Mouse (Mus musculus) liver, postnatal 0 days (tissue): Measurements from ENCODE around the gene Ift172. TPM values are rescaled to one million over a fixed set of nuclear protein-coding genes. Genes with fewer than 3 reads are reported as not detected.

ENCODE experiments used
- ATAC-seq: fragments of 200-750 bp; cut with Nextera tagmentation; 2 replicates; pipeline ENCODE4 v1.8.0; 2017; ENCODE audit warnings: mild to moderate bottlenecking, moderate library complexity
- DNase-seq: peaks from one replicate; pipeline ENCODE4 v3.0.0-alpha.2; 2016
- H3K27ac ChIP-seq: fragments of 300-500 bp; sonication (generic); 2 replicates; pipeline ENCODE4 v1.5.1; 2014; ENCODE audit warnings: antibody characterized with exemption, moderate library complexity, mild to moderate bottlenecking, low read depth
- H3K27me3 ChIP-seq: fragments of 300-500 bp; sonication (generic); 2 replicates; pipeline ENCODE4 v1.6.1; 2014; ENCODE audit warnings: low read length, control low read depth, mixed read lengths; ENCODE audit not compliant: insufficient read depth
- H3K36me3 ChIP-seq: fragments of 300-500 bp; sonication (generic); replicated peaks from 2 replicates; pipeline ENCODE4 v1.6.1; 2014; ENCODE audit warnings: mild to moderate bottlenecking, control low read depth, low read length, moderate library complexity, mixed read lengths; ENCODE audit not compliant: insufficient read depth
- H3K4me1 ChIP-seq: fragments of 300-500 bp; sonication (generic); 2 replicates; pipeline ENCODE4 v1.6.1; 2014; ENCODE audit warnings: antibody characterized with exemption, mild to moderate bottlenecking, control low read depth; ENCODE audit not compliant: insufficient read depth
- H3K4me2 ChIP-seq: fragments of 300-500 bp; sonication (generic); 2 replicates; pipeline ENCODE4 v1.6.1; 2014; ENCODE audit warnings: low read depth, mild to moderate bottlenecking, low read length, moderate library complexity, mixed read lengths
- H3K4me3 ChIP-seq: fragments of 300-500 bp; sonication (generic); 2 replicates; pipeline ENCODE4 v1.5.1; 2014; ENCODE audit warnings: low read depth, low read length
- H3K9ac ChIP-seq: fragments of 300-500 bp; sonication (generic); replicated peaks from 2 replicates; pipeline ENCODE4 v1.6.1; 2014; ENCODE audit warnings: mild to moderate bottlenecking, moderate library complexity
- H3K9me3 ChIP-seq: fragments of 300-500 bp; sonication (generic); 2 replicates; pipeline ENCODE4 v1.6.1; 2016; ENCODE audit warnings: mild to moderate bottlenecking, control low read depth, low read length, mixed read lengths
- CTCF ChIP-seq: sonication (generic); IDR thresholded peaks from 2 replicates; pipeline ENCODE4 v1.5.1; 2016; ENCODE audit warnings: antibody characterized with exemption, low read depth
- EP300 ChIP-seq: IDR thresholded peaks from 2 replicates; pipeline ENCODE4 v1.6.1; 2016; ENCODE audit warnings: antibody characterized with exemption, low read depth, mild to moderate bottlenecking
- WGBS: fragments of 180-500 bp; shearing (Covaris S2); extraction: QIAGEN DNeasy Blood & Tissue Kit; methylation state at CpG from one replicate; pipeline ENCODE4 v1.1.7; 2014; ENCODE audit not compliant: insufficient replicate concordance; 5-methylcytosine and 5-hydroxymethylcytosine counted together
- polyA plus RNA-seq: library from polyadenylated mRNA; unstranded; fragments of >200 nt; fragmentation: Nextera tagmentation; extraction: Ambion mirVana; gene quantifications from 2 replicates; pipeline ENCODE4 v1.2.1, GENCODE M21; 2015

The Ift172 gene
- polyA plus RNA-seq, 1 experiment from 2014 or later: 2.7 TPM

DNA sequence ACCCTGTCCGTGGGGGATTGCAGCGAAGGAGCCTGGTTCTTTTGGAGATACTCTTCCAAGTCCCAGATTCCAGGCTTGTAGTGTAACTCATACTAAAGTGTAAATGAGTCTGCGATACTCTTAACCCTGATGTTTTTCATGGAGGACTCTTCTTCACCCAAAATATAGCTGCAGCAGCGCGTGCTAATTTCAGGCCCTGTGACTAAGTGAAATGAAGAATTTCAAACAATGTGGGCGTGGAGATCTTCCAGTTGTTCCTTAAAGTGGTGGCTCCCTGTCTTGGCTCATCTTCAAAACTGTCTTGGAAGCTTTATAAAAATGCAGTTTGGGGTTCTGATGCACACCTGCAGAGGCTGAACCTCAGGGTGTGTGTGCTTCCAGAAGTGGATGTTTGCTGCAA, 12.2 kb upstream of the Ift172 start:
- Histone ChIP-seq H3K27me3 (no peaks in the 10 kb centered on the region), H3K27ac (no peak overlapping the region), H3K9me3 (no peaks in the 10 kb centered on the region), H3K4me2 (no peak overlapping the region), H3K36me3 (peaks cover 4% of the 10 kb centered on the region; the same call in 1 of the 2 replicates), H3K4me3 (no peak overlapping the region), H3K9ac (no peak overlapping the region), H3K4me1 (no peaks in the 10 kb centered on the region)
- 84% methylated on average over 6 of the region's 6 CpGs for WGBS
- TF ChIP-seq EP300 (no peak), CTCF (no peak)
- ATAC-seq: no peak
- no peak for DNase-seq

DNA sequence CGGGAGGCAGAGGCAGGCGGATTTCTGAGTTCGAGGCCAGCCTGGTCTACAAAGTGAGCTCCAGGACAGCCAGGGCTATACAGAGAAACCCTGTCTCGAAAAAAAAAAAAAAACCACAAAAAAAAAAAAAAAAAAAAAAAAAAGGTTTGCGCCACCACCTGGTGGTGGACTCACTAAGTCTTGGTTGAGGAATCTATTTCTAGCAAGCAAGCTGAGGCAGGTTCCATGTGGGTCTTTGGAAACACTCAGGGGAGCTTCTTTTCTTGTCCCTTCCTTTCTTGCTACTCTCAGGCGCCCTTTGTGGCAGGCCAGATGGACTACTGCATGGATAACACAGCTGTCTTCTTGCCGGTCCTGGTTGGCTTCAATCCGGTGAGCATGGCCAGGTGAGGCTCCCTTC, 10.9 kb upstream of the Ift172 start:
- TF ChIP-seq CTCF: no peak
- TF ChIP-seq EP300: no peak
- Histone ChIP-seq H3K27me3 (no peaks in the 10 kb centered on the region), H3K36me3 (peaks cover 4% of the 10 kb centered on the region; the same call in 1 of the 2 replicates), H3K4me3 (no peak overlapping the region), H3K27ac (no peak overlapping the region), H3K4me1 (no peaks in the 10 kb centered on the region), H3K9me3 (no peaks in the 10 kb centered on the region), H3K4me2 (no peak overlapping the region), H3K9ac (no peak overlapping the region)
- no peak for ATAC-seq
- 60% methylated on average over 8 of the region's 8 CpGs for WGBS
- no peak for DNase-seq

DNA sequence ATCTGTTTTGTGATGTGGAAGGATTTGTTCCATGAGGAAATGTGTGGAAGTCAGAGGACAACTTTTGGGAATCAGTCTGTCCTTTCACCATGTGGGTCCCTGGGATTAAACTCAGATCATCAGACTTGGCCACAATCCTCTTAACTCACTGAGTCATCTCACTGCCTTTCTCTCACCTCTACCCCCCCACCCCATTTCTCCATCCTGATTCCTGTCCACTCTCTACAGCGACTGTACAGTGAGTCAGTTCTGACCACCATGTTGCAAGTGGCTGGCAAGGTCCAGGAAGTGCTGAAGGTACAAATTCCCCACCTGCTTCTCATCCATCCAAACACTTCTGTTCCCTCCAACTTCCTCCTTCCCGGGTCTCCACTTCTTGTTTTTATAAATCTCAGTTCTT, 7.6 kb upstream of the Ift172 start:
- ATAC-seq: no peak
- Histone ChIP-seq H3K36me3 (peaks cover 4% of the 10 kb centered on the region; the same call in 1 of the 2 replicates), H3K27me3 (peaks cover 4% of the 10 kb centered on the region; the same call in 1 of the 2 replicates), H3K4me3 (no peak overlapping the region), H3K27ac (no peak overlapping the region), H3K9ac (no peak overlapping the region), H3K9me3 (no peaks in the 10 kb centered on the region), H3K4me2 (peak overlapping the region; percentile 35), H3K4me1 (peaks cover 5% of the 10 kb centered on the region)
- WGBS: 22% methylated on average over 2 of the region's 2 CpGs
- no peak for DNase-seq
- TF ChIP-seq EP300: no peak
- no peak for TF ChIP-seq CTCF

DNA sequence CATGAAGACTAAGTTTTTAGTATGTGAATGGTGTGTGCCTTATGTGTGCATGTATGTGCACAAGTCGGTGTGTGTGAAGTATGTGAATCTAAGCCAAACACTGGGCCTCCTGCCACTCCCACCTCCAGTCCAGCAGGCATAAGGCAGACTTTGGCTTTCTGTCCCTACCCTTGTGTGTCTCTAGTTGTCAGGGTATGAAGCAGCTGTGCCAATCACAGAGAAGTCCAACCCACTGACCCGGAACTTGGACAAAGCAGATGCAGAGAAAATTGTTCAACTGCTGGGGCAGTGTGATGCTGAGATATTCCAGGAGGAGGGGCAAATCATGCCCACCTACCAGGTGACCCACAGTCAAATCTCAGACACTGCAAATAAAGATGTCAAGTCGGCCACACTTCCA, 7.1 kb upstream of the Ift172 start:
- Histone ChIP-seq H3K9ac (no peak overlapping the region), H3K4me1 (peaks cover 5% of the 10 kb centered on the region), H3K27me3 (peaks cover 4% of the 10 kb centered on the region; the same call in 1 of the 2 replicates), H3K9me3 (no peaks in the 10 kb centered on the region), H3K27ac (no peak overlapping the region; the same call in 1 of the 2 replicates), H3K4me3 (0 out of 2 replicates have a peak overlapping the region, but pooled peaks have one; percentile 1), H3K4me2 (peak overlapping the region; percentile 50), H3K36me3 (no peaks in the 10 kb centered on the region; the same call in 1 of the 2 replicates)
- WGBS: 47% methylated on average over 3 of the region's 3 CpGs
- TF ChIP-seq EP300 (no peak), CTCF (no peak)
- ATAC-seq (peak; percentile 48), DNase-seq (peak; percentile 21)

DNA sequence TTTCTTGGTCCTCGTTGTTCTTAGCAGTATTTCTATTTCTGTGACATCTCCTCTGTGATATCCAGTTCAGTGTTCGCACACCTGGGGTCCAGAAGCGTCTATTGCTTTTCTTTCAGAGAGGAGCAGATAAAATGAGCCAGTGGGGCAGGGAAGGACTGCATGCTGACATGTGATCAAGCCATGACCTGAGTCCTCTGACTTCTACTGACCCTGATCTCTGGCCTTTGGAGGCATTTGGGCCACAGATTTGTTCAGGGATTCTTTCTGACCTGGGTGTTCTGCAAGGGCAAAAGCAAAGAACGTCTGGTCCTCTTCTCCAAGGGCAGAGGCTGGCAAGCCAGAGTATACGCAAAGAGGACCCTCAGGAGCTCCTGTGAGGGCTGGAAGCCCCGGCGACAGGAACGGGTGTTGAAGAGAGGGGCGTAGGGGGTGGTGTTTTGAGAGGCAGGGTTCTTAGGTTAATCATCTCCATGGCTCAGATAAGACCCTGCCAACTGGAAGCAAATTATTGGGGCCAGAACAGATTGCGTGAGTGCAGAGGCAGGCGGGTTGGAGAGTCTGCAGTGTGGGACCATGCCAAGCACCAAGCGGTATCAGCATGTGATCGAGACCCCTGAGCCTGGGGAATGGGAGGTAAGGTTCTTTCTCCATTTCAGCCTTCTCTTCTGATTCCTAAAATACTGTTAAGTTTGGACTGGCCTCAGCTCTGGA, 6.3 kb upstream of the Ift172 start, which contains the start of gene Gckr:
Gene Gckr (plus strand): TSS at position 397 of the 711 bp plus-strand sequence.
- TF ChIP-seq EP300 (no peak), CTCF (no peak)
- ATAC-seq (peak; percentile 80), DNase-seq (peak; percentile 32)
- H3K9me3 ChIP-seq: no peaks in the 10 kb centered on the region
- H3K27ac ChIP-seq: peak within 1 kb of the TSS; percentile 69
- peaks cover 5% of the 10 kb centered on the region for H3K4me1 ChIP-seq
- H3K27me3 ChIP-seq: peaks cover 4% of the 10 kb centered on the region; the same call in 1 of the 2 replicates
- peak within 1 kb of the TSS; percentile 1; the same call in 1 of the 2 replicates for H3K4me3 ChIP-seq
- H3K9ac ChIP-seq: no peak within 1 kb of the TSS; the same call in 1 of the 2 replicates
- no peaks in the 10 kb centered on the region for H3K36me3 ChIP-seq
- WGBS: 46% methylated on average over 13 of the region's 13 CpGs
- H3K4me2 ChIP-seq: peak within 1 kb of the TSS; percentile 50

DNA sequence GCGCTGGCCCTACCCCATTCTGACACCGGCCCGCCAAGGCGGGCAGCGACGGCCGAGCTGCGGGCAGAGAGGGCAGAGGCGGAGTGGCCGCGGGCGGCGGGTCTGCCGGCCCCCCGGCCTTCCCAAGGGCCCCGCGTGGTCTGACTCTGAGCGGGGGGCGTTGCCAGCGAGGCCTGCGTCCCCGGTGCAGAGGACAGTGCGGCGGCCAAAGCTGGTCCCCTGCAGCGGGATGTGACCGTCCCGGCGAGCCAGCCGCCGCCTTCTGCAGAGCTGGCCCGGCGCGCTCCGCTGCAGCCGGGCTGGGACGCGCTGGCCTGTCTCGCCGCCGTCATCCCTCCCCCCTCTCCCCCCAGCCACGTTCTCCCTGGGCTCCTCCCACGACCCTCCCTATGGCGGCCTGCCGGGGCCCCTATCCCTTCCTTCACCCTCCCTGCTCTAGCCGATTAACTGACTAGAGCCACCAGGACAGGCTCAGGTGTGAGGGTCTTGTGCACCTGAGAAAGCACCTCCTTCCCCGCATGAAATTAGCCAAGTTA, 4.8 kb upstream of the Ift172 start, which contains the start of gene Fndc4:
Gene Fndc4 (minus strand): TSS at position 475 of the 536 bp plus-strand sequence.
- Histone ChIP-seq H3K4me1 (peaks cover 11% of the 10 kb centered on the region), H3K9me3 (no peaks in the 10 kb centered on the region), H3K27me3 (peaks cover 4% of the 10 kb centered on the region; the same call in 1 of the 2 replicates), H3K9ac (peak within 1 kb of the TSS; percentile 68), H3K36me3 (no peaks in the 10 kb centered on the region), H3K4me2 (peak within 1 kb of the TSS; percentile 88), H3K4me3 (peak within 1 kb of the TSS; percentile 60), H3K27ac (peak within 1 kb of the TSS; percentile 69; the same call in 1 of the 2 replicates)
- ATAC-seq: no peak
- TF ChIP-seq CTCF (no peak), EP300 (no peak)
- peak; percentile 28 for DNase-seq
- WGBS: under 1% methylated on average over 32 of the region's 46 CpGs
